Mouse (Mus musculus): ENCODE results near the gene Gm28269.
A peak's percentile ranks its signal among the peaks of the same experiment; 100 is the strongest.

Gene Gm28269

DNA sequence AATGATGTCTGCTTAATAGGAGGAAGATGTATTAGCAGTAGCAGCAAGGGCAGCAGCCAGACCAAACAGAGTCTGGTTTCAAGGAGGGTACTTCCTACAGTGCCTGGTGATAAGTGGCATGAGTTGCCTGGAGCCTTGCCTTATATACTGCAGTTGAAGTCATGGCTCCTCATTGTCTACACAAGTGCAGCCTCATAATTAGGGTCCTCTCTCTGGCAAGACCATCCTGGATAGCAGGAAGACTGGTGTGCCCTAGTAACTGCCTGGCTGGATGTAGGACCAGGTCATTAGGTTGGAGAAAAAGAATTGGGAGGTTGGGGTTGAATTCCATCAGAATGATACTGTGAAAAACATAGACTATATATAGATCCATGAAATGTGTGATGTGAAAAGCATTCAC lies at the start of gene Gm28269:
Gene Gm28269 (minus strand): TSS at position 101 of the 400 bp plus-strand sequence.
- no peak for DNase-seq

- DNase-seq = no peak
Observed at GRCm38 (mm10) chrX:21716885-21717284, 28.0 kb downstream of the Gm28269 start.

- no peak for DNase-seq
Observed at GRCm38 (mm10) chrX:21715293-21715692, 29.6 kb downstream of the Gm28269 start.

DNA sequence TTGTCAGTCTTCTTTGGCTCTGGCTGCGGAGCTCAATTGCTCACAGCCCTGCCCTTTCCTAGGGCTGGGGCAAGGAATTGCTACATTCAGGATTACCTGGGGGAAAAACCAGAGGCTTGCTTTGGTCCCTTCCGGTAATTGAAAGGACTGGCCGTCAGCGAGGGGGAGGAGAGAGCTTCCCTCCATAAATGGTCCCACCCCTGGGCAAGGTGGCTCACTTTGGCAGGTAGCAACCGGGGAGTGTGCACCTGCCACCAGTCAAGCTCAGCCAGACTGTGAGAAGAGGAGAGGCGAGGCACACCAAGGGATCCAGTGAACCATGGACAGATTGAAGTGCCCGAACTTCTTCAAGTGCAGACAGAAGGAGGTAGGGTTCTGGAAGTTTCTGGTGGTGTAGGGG lies 30.1 kb downstream of the Gm28269 start, which contains the start of gene Slc6a14:
Gene Slc6a14 (plus strand): TSS at position 68 of the 400 bp plus-strand sequence.
- DNase-seq = peak; percentile 51

GRCm38 (mm10) chrX:21704470-21704869 lies 40.4 kb downstream of the Gm28269 start:
- DNase-seq = no peak

GRCm38 (mm10) chrX:21701646-21702045 lies 43.3 kb downstream of the Gm28269 start:
- DNase-seq = no peak

GRCm38 (mm10) chrX:21695687-21696086 lies 49.2 kb downstream of the Gm28269 start:
- peak; percentile 29 for DNase-seq

- no peak for DNase-seq
Observed at GRCm38 (mm10) chrX:21695220-21695619, 49.7 kb downstream of the Gm28269 start.

All from lung, postnatal 36 days (tissue).